Mouse (Mus musculus) brain, embryonic 14.5 days (tissue): ENCODE results near the gene Otud4.

Source experiments
- CTCF ChIP-seq: fragments of 200-500 bp; IDR thresholded peaks from 2 replicates; pipeline ENCODE4 v1.5.1; 2012; ENCODE audit warnings: inconsistent platforms, mild to moderate bottlenecking, moderate library complexity, borderline replicate concordance; ENCODE audit not compliant: insufficient read depth, insufficient read length; ENCODE audit errors: extremely low read depth
- POLR2A ChIP-seq: fragments of 200-500 bp; IDR thresholded peaks from 2 replicates; pipeline ENCODE4 v1.6.1; 2012; ENCODE audit warnings: mild to moderate bottlenecking, inconsistent platforms, borderline replicate concordance; ENCODE audit not compliant: poor library complexity, insufficient read depth, insufficient read length, severe bottlenecking; ENCODE audit errors: extremely low read depth

DNA sequence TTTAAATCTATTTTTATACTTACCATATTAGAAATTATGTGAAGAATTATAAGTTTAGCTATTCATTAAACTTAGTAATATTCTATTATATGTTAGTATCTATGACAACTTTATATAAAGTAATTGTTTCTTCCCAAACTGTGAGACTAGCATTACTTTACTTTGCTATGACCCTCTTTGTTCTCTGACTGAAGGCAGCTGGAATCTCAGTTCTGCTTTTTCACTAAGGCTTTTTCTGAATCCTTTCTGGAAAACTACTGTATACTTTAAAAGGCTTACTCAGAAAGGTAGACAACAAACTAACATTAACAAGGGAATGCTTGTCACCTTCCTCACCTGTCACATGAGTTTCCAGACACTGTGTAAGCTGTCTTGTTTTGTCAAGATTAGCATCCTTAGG, 83.9 kb downstream of the Otud4 start:
- TF ChIP-seq CTCF (no peak), POLR2A (no peak)
